Mouse (Mus musculus) heart, embryonic 13.5 days (tissue): ENCODE measurements around the gene Snx29. TPM values are rescaled to one million over a fixed set of nuclear protein-coding genes. Genes with fewer than 3 reads are reported as not detected.

Experiments used
- ATAC-seq: fragments of 200-750 bp; cut with Nextera tagmentation; 2 replicates; pipeline ENCODE4 v1.8.0; 2017; ENCODE audit warnings: moderate TSS enrichment; ENCODE audit not compliant: insufficient number of reproducible peaks, low FRiP score, low TSS enrichment; ENCODE audit errors: extremely low read depth
- H3K27ac ChIP-seq: fragments of 300-500 bp; sonication (generic); replicated peaks from 2 replicates; pipeline ENCODE4 v1.5.1; 2015; ENCODE audit warnings: moderate library complexity, mild to moderate bottlenecking, inconsistent platforms
- H3K27me3 ChIP-seq: fragments of 300-500 bp; sonication (generic); replicated peaks from 2 replicates; pipeline ENCODE4 v1.6.1; 2015; ENCODE audit warnings: mild to moderate bottlenecking, inconsistent platforms
- H3K36me3 ChIP-seq: fragments of 300-500 bp; sonication (generic); 2 replicates; pipeline ENCODE4 v1.6.1; 2015; ENCODE audit warnings: mild to moderate bottlenecking, inconsistent platforms
- H3K4me1 ChIP-seq: fragments of 300-500 bp; sonication (generic); 2 replicates; pipeline ENCODE4 v1.6.1; 2015; ENCODE audit warnings: inconsistent platforms
- H3K4me2 ChIP-seq: fragments of 300-500 bp; sonication (generic); 2 replicates; pipeline ENCODE4 v1.6.1; 2015; ENCODE audit warnings: inconsistent platforms, mild to moderate bottlenecking, moderate library complexity
- H3K4me3 ChIP-seq: fragments of 300-500 bp; sonication (generic); 2 replicates; pipeline ENCODE4 v1.5.1; 2015; ENCODE audit warnings: moderate library complexity, mild to moderate bottlenecking, inconsistent platforms
- H3K9ac ChIP-seq: fragments of 300-500 bp; sonication (generic); 2 replicates; pipeline ENCODE4 v1.6.1; 2015; ENCODE audit warnings: inconsistent platforms, mild to moderate bottlenecking, moderate library complexity
- H3K9me3 ChIP-seq: fragments of 300-500 bp; sonication (generic); 2 replicates; pipeline ENCODE4 v1.6.1; 2016; ENCODE audit warnings: inconsistent platforms
- WGBS: fragments of 180-500 bp; shearing (Covaris S2); methylation state at CpG from one replicate; pipeline ENCODE4 v1.1.7; 2015; ENCODE audit warnings: mixed read lengths; 5-methylcytosine and 5-hydroxymethylcytosine counted together
- polyA plus RNA-seq: library from polyadenylated mRNA; unstranded; fragments of >200 nt; fragmentation: Nextera tagmentation; extraction: Ambion mirVana; gene quantifications from 2 replicates; pipeline ENCODE4 v1.2.1, GENCODE M21; 2015

Gene Snx29
- polyA plus RNA-seq, 1 experiment from 2014 or later, result 6.0 TPM

DNA sequence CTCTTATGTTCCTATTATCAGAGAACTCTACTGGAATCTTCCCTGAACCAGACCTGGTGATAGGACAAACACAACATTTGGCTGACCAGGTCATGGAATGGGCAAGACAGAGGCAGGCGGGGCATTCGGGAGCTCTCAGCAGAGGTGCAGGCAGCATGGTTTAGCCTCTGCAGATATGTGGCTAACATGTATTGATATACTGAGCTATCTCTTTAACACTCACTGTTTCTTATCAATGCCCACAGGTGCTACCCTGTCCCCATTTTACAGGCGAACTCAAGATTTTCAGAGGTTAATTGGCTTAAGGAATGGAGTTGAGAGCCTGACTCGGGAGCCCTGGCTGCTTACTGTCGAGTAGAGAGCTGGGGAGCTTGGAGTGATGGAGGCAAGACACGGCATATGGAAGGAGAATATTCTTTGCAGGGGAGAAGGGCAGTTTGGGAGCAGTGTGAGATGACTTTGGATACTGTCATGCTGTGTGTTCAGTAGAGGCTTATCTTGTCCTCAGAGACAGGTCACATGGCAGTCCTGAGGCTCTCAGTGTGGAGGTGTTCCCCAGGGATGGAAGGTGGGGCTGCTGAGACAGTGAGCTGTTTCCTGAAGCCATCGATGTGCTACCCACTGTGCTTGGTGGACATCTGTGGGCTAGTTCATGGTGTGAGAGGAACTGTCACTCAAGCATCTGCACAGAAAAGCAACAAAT, 473.2 kb downstream of the Snx29 start:
- peaks cover 9% of the 10 kb centered on the region for H3K4me1 ChIP-seq
- no peak overlapping the region for H3K4me2 ChIP-seq
- no peaks in the 10 kb centered on the region for H3K36me3 ChIP-seq
- no peak overlapping the region for H3K27ac ChIP-seq
- WGBS, result 39% methylated on average over 7 of the region's 7 CpGs
- H3K9me3 ChIP-seq, result peaks cover 5% of the 10 kb centered on the region; the same call in 1 of the 2 replicates
- no peaks in the 10 kb centered on the region for H3K27me3 ChIP-seq
- H3K4me3 ChIP-seq, result no peak overlapping the region
- ATAC-seq, result no peak
- H3K9ac ChIP-seq, result no peak overlapping the region

DNA sequence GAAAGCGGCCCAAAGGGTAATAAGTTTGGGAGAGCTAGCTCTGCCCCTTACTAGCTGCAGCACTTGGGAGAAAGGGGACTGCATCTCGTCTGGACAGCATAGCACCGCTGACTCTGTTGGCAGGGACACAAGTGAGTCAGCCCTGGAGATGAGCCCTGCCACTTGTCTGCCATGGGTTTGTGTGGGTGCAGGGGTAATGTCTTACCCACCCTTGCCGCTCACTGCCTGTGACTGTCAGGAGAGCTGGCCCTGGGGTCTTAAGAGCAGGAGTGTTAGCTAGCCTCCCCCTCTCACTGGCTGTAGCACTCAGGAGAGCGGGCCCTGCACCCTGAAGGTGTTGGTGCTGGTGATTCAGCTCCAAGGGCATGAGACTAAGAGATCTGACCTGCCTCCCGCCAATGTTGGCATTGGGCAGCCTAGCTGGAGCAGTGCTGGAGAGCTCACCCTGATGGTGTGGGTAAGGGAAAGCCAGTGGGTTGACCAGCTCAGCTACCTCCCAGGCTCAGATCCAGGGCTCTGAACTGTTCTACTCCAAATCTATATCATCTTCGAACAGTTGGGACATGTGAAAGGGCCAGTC, 479.3 kb downstream of the Snx29 start:
- ATAC-seq, result no peak
- H3K4me1 ChIP-seq, result no peaks in the 10 kb centered on the region
- no peaks in the 10 kb centered on the region for H3K27me3 ChIP-seq
- 86% methylated on average over 7 of the region's 7 CpGs for WGBS
- no peaks in the 10 kb centered on the region for H3K9me3 ChIP-seq
- no peak overlapping the region for H3K9ac ChIP-seq
- no peak overlapping the region for H3K27ac ChIP-seq
- H3K36me3 ChIP-seq, result peaks cover 26% of the 10 kb centered on the region
- H3K4me3 ChIP-seq, result no peak overlapping the region
- H3K4me2 ChIP-seq, result no peak overlapping the region

Other genes starting within 250 kb of the Snx29 start
- 25.9 and 27.0 TPM in 2 replicates for gene Txndc11, start 188.3 kb upstream of the Snx29 start, polyA plus RNA-seq
- 57.2 and 60.4 TPM in 2 replicates for gene Zc3h7a, start 146.5 kb upstream of the Snx29 start, polyA plus RNA-seq
- 121 and 127 TPM in 2 replicates for gene Rsl1d1, start 119.6 kb upstream of the Snx29 start, polyA plus RNA-seq
- gene Gspt1, start 68.6 kb upstream of the Snx29 start, polyA plus RNA-seq, result 47.8 and 48.4 TPM in 2 replicates
- gene Tnfrsf17, start 9.1 kb upstream of the Snx29 start, polyA plus RNA-seq, result not detected in 2 replicates